Mouse (Mus musculus): Measurements from ENCODE around the gene Cxcr4. TPM values are rescaled to one million over a fixed set of nuclear protein-coding genes. Genes with fewer than 3 reads are reported as not detected.
A peak's percentile ranks its signal among the peaks of the same experiment; 100 is the strongest.

Cxcr4 gene
- polyA plus RNA-seq, 1 experiment from 2014 or later, result 12.3 TPM

DNA sequence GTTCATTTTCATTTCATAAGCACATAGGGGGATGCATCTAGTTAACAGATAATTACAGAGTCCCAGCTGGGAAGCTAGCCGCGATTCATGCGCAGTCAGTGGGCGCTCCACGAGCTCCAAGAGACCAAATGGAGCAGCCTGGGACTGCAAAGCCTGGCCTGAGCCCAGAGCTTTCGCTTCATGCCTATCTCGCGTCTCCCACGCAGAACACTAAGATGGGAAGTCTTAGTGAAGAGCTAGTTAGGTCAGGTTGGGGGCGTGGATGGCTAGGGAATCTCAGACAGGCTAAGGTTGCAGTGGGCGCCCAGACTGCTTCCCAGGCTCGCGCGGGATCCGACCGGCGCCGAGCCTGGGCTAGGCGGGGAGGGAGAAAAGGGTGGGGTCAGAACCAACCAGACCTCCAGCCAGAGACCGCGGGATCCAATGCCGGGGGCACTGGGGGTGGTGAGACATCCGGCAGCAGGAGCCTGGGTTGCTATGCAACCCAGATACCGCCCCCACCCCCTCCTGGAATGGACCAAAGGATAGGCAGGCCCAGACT lies 938 bp upstream of the Cxcr4 start:
- Histone ChIP-seq H3K9me3 (ENCODE audit: control insufficient read depth, low read length) (no peaks in the 10 kb centered on the region), H3K4me1 (ENCODE audit: control insufficient read depth, insufficient read depth, low read length) (peaks cover 44% of the 10 kb centered on the region), H3K27ac (replicated peaks; ENCODE audit: low read depth, low read length) (peak overlapping the region; percentile 47), H3K36me3 (ENCODE audit: control insufficient read depth, insufficient read depth, low read length) (no peaks in the 10 kb centered on the region), H3K4me3 (replicated peaks; ENCODE audit: low read depth, low read length) (peak overlapping the region; percentile 63), H3K4me2 (ENCODE audit: low read length) (peak overlapping the region; percentile 90), H3K27me3 (ENCODE audit: control insufficient read depth, insufficient read depth, low read length) (no peaks in the 10 kb centered on the region), H3K9ac (replicated peaks; ENCODE audit: low read length) (peak overlapping the region; percentile 36)
- ATAC-seq (ENCODE audit: low FRiP score, low TSS enrichment) (peak; percentile 40), DNase-seq (peak; percentile 72)
- WGBS, result under 1% methylated on average over 24 of the region's 24 CpGs

- under 1% methylated on average over 20 of the region's 20 CpGs for WGBS
- peak overlapping the region; percentile 90 for H3K4me2 ChIP-seq (ENCODE audit: low read length)
- ATAC-seq (ENCODE audit: low FRiP score, low TSS enrichment) (peak; percentile 5; the same call in 1 of the 2 replicates), DNase-seq (peak; percentile 66)
- peak overlapping the region; percentile 63 for H3K4me3 ChIP-seq (replicated peaks; ENCODE audit: low read depth, low read length)
- no peaks in the 10 kb centered on the region for H3K27me3 ChIP-seq (ENCODE audit: control insufficient read depth, insufficient read depth, low read length)
- H3K4me1 ChIP-seq (ENCODE audit: control insufficient read depth, insufficient read depth, low read length), result peaks cover 44% of the 10 kb centered on the region
- H3K9ac ChIP-seq (replicated peaks; ENCODE audit: low read length), result peak overlapping the region; percentile 74
- H3K36me3 ChIP-seq (ENCODE audit: control insufficient read depth, insufficient read depth, low read length), result no peaks in the 10 kb centered on the region
- peak overlapping the region; percentile 71 for H3K27ac ChIP-seq (replicated peaks; ENCODE audit: low read depth, low read length)
- no peaks in the 10 kb centered on the region for H3K9me3 ChIP-seq (ENCODE audit: control insufficient read depth, low read length)
Observed at GRCm38 (mm10) chr1:128591721-128592210, 327 bp downstream of the Cxcr4 start.

DNA sequence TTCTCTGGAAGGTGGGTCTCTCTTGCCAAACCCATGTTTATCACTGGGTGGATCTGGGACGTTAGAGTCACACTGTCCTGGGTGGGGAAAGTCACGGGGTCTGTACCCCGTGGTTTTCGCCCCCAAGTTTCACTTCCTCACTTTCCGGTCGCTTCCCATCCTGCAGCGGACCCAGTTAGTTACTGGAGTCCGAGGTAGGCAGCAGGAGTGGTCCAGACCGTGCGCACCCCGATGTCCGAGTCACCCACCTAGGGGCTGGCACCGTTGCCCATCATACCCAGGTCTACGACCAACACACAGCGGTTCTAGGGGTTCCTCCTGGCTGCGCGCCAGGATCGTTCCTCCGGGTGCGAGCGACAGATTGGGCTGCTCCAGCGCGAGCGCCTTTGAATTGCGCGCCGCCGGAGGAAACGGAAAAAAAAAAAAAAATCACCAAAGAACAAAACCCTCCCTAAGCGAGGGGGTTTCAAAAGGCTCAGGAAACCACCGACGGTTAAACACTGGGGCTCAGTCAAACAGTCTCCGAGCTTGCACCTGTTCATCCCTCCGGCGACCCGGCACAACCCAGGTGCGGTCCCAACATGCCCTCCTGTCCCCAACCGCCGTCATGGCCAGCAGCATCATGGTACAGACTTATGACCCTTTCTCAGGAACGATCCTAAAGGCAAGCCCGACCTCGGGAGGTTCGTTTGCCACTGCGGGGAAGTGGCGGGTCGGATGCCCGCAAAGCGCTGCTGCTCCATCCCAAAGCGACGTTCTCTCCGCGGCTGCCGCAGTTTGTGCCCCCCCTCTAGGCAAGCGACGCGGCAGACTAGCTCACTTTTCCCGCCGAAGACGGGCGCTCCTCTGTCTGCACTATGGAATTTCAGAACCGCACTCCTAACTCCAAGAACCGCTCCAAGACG lies 1.0 kb downstream of the Cxcr4 start:
- under 1% methylated on average over 63 of the region's 63 CpGs for whole genome bisulfite sequencing
- 0 out of 2 replicates have a peak, but pooled peaks have one; percentile 15 for ATAC-seq (ENCODE audit: low FRiP score, low TSS enrichment)
- Histone ChIP-seq H3K36me3 (ENCODE audit: control insufficient read depth, insufficient read depth, low read length) (no peaks in the 10 kb centered on the region), H3K27me3 (ENCODE audit: control insufficient read depth, insufficient read depth, low read length) (no peaks in the 10 kb centered on the region), H3K4me2 (ENCODE audit: low read length) (peak overlapping the region; percentile 90), H3K9ac (replicated peaks; ENCODE audit: low read length) (peak overlapping the region; percentile 74), H3K4me3 (replicated peaks; ENCODE audit: low read depth, low read length) (peak overlapping the region; percentile 63), H3K27ac (replicated peaks; ENCODE audit: low read depth, low read length) (peak overlapping the region; percentile 71), H3K9me3 (ENCODE audit: control insufficient read depth, low read length) (no peaks in the 10 kb centered on the region), H3K4me1 (ENCODE audit: control insufficient read depth, insufficient read depth, low read length) (peaks cover 43% of the 10 kb centered on the region)
- peak; percentile 85 for DNase-seq

DNA sequence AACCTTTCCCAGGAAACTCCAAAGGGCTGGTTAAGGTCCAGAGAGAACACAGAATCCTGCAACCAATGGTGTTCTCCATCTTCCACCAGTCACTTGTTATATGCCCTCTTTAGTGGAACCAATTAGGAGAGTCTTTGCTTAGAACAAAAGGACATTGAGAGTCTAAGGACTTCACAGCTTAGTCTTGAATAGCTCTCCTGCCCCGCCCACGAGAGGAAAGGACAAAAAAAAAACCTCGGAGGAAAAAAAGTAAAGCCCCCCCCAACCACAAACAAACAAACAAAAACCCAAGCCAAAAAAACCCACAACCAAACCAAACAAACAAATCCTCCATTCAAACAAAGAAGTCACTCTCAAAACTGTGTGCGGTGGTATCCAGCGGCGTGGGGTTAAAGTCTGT lies 2.1 kb downstream of the Cxcr4 start:
- under 1% methylated on average over 6 of the region's 6 CpGs for WGBS
- Histone ChIP-seq H3K36me3 (ENCODE audit: control insufficient read depth, insufficient read depth, low read length) (no peaks in the 10 kb centered on the region), H3K4me1 (ENCODE audit: control insufficient read depth, insufficient read depth, low read length) (peaks cover 37% of the 10 kb centered on the region), H3K9me3 (ENCODE audit: control insufficient read depth, low read length) (no peaks in the 10 kb centered on the region), H3K4me3 (replicated peaks; ENCODE audit: low read depth, low read length) (peak overlapping the region; percentile 63), H3K27ac (replicated peaks; ENCODE audit: low read depth, low read length) (no peak overlapping the region), H3K27me3 (ENCODE audit: control insufficient read depth, insufficient read depth, low read length) (no peaks in the 10 kb centered on the region), H3K9ac (replicated peaks; ENCODE audit: low read length) (peak overlapping the region; percentile 74; the same call in 1 of the 2 replicates), H3K4me2 (ENCODE audit: low read length) (peak overlapping the region; percentile 90)
- peak; percentile 38 for DNase-seq
- ATAC-seq (ENCODE audit: low FRiP score, low TSS enrichment), result no peak

DNA sequence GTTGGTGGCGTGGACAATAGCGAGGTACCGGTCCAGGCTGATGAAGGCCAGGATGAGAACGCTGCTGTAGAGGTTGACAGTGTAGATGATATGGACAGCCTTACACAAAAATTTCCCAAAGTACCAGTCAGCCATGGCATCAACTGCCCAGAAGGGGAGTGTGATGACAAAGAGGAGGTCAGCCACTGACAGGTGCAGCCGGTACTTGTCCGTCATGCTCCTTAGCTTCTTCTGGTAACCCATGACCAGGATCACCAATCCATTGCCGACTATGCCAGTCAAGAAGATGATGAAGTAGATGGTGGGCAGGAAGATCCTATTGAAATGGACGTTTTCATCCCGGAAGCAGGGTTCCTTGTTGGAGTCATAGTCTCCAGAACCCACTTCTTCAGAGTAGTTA lies 2.6 kb downstream of the Cxcr4 start:
- DNase-seq (no peak), ATAC-seq (ENCODE audit: low FRiP score, low TSS enrichment) (no peak)
- Histone ChIP-seq H3K36me3 (ENCODE audit: control insufficient read depth, insufficient read depth, low read length) (no peaks in the 10 kb centered on the region), H3K4me1 (ENCODE audit: control insufficient read depth, insufficient read depth, low read length) (peaks cover 32% of the 10 kb centered on the region), H3K4me3 (replicated peaks; ENCODE audit: low read depth, low read length) (peak overlapping the region; percentile 63), H3K9ac (replicated peaks; ENCODE audit: low read length) (peak overlapping the region; percentile 74; the same call in 1 of the 2 replicates), H3K27ac (replicated peaks; ENCODE audit: low read depth, low read length) (peak overlapping the region; percentile 34; the same call in 1 of the 2 replicates), H3K9me3 (ENCODE audit: control insufficient read depth, low read length) (no peaks in the 10 kb centered on the region), H3K4me2 (ENCODE audit: low read length) (peak overlapping the region; percentile 90), H3K27me3 (ENCODE audit: control insufficient read depth, insufficient read depth, low read length) (no peaks in the 10 kb centered on the region)
- 46% methylated on average over 9 of the region's 9 CpGs for WGBS

DNA sequence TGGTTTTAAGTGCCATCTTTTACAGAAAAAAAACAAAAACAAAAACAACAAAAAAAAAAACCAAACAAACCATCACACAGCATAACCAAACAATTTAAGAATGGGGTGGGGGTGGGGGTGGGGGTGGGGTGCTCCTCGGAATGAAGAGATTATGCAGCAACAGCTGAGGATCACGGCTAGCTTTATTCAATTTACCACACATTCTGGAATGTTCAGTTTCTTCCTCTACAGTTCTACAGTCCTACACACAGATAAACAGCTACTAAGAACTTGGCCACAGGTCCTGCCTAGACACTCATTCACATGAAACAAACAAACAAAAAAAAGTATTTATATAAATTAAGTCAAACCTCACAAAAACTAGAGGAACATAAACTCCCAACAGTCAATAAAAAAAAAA lies 3.8 kb downstream of the Cxcr4 start:
- 7% methylated on average over 2 of the region's 2 CpGs for WGBS
- H3K27me3 ChIP-seq (ENCODE audit: control insufficient read depth, insufficient read depth, low read length), result no peaks in the 10 kb centered on the region

DNA sequence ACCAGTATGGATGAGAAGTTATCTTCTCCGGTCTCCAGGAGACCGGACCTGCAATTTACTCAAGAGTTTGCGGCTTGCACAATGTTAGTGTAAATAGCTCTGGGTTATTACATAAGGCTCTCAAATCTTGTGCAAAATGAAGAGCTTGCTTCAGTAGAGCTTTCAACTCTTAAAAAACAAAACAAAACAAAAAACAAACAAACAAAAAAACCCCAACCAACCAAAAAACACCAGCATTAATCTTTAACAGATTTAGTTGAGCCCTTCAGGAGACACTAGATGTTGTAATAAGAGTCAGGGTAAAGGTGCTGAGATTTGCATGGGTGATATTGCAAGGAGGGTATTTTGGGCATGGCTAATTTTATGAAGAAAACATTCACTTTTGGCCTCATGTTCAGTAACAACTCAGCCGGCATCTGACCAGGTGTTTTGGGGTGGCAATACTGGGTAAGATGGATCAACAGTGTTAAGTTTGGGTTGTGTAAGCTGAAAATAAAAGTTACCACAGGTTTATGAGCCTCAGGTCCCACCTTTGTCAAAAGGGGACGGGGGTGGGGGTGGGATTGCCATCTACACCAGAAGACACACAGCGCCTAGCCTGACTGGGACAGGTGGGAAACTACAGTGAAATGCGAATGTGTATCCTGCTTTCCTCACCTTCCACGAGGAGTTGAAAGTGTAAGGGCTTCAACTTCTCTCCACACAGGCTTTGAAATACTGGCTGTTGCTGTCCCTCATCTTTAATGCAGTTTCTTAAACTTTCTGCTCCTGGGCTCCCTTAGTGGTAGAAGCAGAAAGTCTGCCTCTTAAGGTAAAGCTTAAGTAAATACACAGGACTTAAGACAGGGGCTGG lies 4.9 kb downstream of the Cxcr4 start:
- no peak overlapping the region for H3K9ac ChIP-seq (replicated peaks; ENCODE audit: low read length)
- 27% methylated on average over 8 of the region's 8 CpGs for WGBS
- peak overlapping the region; percentile 90 for H3K4me2 ChIP-seq (ENCODE audit: low read length)
- H3K27me3 ChIP-seq (ENCODE audit: control insufficient read depth, insufficient read depth, low read length), result no peaks in the 10 kb centered on the region
- no peaks in the 10 kb centered on the region for H3K9me3 ChIP-seq (ENCODE audit: control insufficient read depth, low read length)
- DNase-seq (peak; percentile 17), ATAC-seq (ENCODE audit: low FRiP score, low TSS enrichment) (no peak)
- H3K4me3 ChIP-seq (replicated peaks; ENCODE audit: low read depth, low read length), result no peak overlapping the region
- H3K4me1 ChIP-seq (ENCODE audit: control insufficient read depth, insufficient read depth, low read length), result peaks cover 15% of the 10 kb centered on the region; the same call in 1 of the 2 replicates
- no peaks in the 10 kb centered on the region for H3K36me3 ChIP-seq (ENCODE audit: control insufficient read depth, insufficient read depth, low read length)
- peak overlapping the region; percentile 3 for H3K27ac ChIP-seq (replicated peaks; ENCODE audit: low read depth, low read length)

More for the DNA sequence above, 3.8 kb downstream of the Cxcr4 start:
- no peak for ATAC-seq (ENCODE audit: low FRiP score, low TSS enrichment)
- Histone ChIP-seq H3K4me3 (replicated peaks; ENCODE audit: low read depth, low read length) (peak overlapping the region; percentile 63; the same call in 1 of the 2 replicates), H3K36me3 (ENCODE audit: control insufficient read depth, insufficient read depth, low read length) (no peaks in the 10 kb centered on the region), H3K27ac (replicated peaks; ENCODE audit: low read depth, low read length) (no peak overlapping the region), H3K4me1 (ENCODE audit: control insufficient read depth, insufficient read depth, low read length) (peaks cover 24% of the 10 kb centered on the region), H3K9ac (replicated peaks; ENCODE audit: low read length) (no peak overlapping the region), H3K4me2 (ENCODE audit: low read length) (peak overlapping the region; percentile 90), H3K9me3 (ENCODE audit: control insufficient read depth, low read length) (no peaks in the 10 kb centered on the region)
- no peak for DNase-seq

Data from midbrain, embryonic 14.5 days (tissue).